Mouse (Mus musculus): ENCODE measurements at regions not wholly inside any gene's neighbourhood (a gene's known extent, or its start where the extent isn't known, plus 50 kb on each side); places are given as distances from the start of the nearest gene placed in this dataset.

DNA sequence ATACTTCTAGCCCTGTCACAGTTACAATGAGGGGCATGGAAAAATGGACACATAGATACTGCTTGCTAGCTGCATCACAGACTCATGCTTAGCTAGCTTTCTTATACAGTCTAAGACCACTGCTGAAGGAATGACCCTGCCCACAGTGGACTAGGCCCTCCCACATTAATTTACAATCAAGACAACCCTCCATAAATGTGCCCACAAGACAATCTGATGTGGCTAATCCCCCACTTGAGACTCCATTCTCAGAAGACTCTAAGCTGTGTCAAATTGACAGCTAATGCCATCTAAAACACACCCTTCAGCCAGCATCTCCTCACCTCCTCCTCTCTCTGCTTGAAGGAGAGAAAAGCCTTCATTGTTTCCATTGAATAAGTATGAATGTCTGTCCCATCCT lies 107.8 kb downstream of the 3110018I06Rik start:
- Histone ChIP-seq H3K27ac (no peak overlapping the region), H3K4me1 (no peaks in the 10 kb centered on the region)
- ATAC-seq (ENCODE audit: insufficient number of reproducible peaks, insufficient read depth, low FRiP score, low TSS enrichment), result no peak

DNA sequence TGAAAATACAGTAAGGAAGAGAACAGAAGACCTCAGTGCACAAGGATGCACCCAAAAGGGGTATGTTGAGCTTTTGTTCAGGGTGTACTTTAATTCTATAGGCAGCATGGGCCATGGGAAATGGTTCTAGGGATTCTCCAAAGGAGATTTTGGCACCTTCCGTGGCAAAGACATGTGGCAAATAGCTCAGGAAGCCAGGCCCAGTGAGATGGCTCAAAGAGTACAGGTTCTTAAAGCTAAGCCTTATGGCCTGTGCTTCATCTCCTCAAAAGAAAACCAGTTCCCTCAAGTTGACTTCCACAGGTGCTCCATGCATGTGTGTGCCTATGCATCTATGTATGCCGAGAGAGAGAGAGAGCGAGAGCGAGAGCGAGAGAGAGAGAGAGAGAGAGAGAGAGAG lies 112.1 kb downstream of the 3110018I06Rik start:
- H3K27ac ChIP-seq, result no peak overlapping the region
- H3K9me3 ChIP-seq, result no peaks in the 10 kb centered on the region
- no peak overlapping the region for H3K4me3 ChIP-seq
- H3K4me1 ChIP-seq, result no peaks in the 10 kb centered on the region
- no peaks in the 10 kb centered on the region for H3K27me3 ChIP-seq
- no peak for ATAC-seq (ENCODE audit: insufficient number of reproducible peaks, insufficient read depth, low FRiP score, low TSS enrichment)
- no peaks in the 10 kb centered on the region for H3K36me3 ChIP-seq
- H3K4me2 ChIP-seq (replicated peaks), result no peak overlapping the region
- H3K9ac ChIP-seq, result no peak overlapping the region
- 94% methylated on average over 5 of the region's 5 CpGs for WGBS

More for the DNA sequence above, 107.8 kb downstream of the 3110018I06Rik start:
- Histone ChIP-seq H3K36me3 (no peaks in the 10 kb centered on the region), H3K27me3 (no peaks in the 10 kb centered on the region), H3K9me3 (no peaks in the 10 kb centered on the region), H3K4me3 (no peak overlapping the region), H3K9ac (no peak overlapping the region), H3K4me2 (replicated peaks) (no peak overlapping the region)

DNA sequence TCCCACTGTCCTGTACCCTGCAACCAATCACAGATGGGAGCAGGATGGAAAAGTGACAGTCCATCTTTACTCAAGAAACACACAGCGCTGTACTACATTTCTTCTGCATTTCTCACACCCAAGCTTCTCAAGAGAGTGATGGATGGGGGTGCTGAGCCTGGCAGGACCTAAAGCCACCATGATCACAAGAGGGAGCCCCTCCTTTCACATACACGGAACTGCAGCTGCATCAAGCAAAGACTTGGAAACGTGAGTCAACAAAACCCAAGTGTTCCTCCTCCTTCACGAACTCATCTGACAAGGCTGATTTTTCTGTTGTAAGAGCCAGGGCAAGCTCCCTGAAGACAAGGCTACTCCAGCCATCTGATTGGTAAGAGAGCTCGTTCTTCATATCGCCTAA lies 120.5 kb downstream of the 3110018I06Rik start:
- Histone ChIP-seq H3K27me3 (no peaks in the 10 kb centered on the region), H3K4me2 (replicated peaks) (no peak overlapping the region), H3K4me1 (no peaks in the 10 kb centered on the region), H3K9me3 (no peaks in the 10 kb centered on the region), H3K9ac (no peak overlapping the region), H3K27ac (no peak overlapping the region), H3K4me3 (no peak overlapping the region), H3K36me3 (no peaks in the 10 kb centered on the region)
- 72% methylated on average over 6 of the region's 6 CpGs for WGBS
- no peak for ATAC-seq (ENCODE audit: insufficient number of reproducible peaks, insufficient read depth, low FRiP score, low TSS enrichment)

GRCm38 (mm10) chr12:107609986-107610385 lies 121.6 kb downstream of the 3110018I06Rik start:
- 72% methylated on average over 4 of the region's 4 CpGs for WGBS
- ATAC-seq (ENCODE audit: insufficient number of reproducible peaks, insufficient read depth, low FRiP score, low TSS enrichment), result no peak

GRCm38 (mm10) chr12:107617212-107617994 lies 129.0 kb downstream of the 3110018I06Rik start:
- Histone ChIP-seq H3K27ac (no peak overlapping the region), H3K9me3 (no peaks in the 10 kb centered on the region), H3K4me2 (replicated peaks) (no peak overlapping the region), H3K4me3 (no peak overlapping the region), H3K27me3 (no peaks in the 10 kb centered on the region), H3K36me3 (no peaks in the 10 kb centered on the region), H3K9ac (no peak overlapping the region), H3K4me1 (no peaks in the 10 kb centered on the region)
- 72% methylated on average over 16 of the region's 16 CpGs for WGBS
- no peak for ATAC-seq (ENCODE audit: insufficient number of reproducible peaks, insufficient read depth, low FRiP score, low TSS enrichment)

More at GRCm38 (mm10) chr12:107609986-107610385, 121.6 kb downstream of the 3110018I06Rik start:
- Histone ChIP-seq H3K27ac (no peak overlapping the region), H3K4me2 (replicated peaks) (no peak overlapping the region), H3K36me3 (no peaks in the 10 kb centered on the region), H3K27me3 (no peaks in the 10 kb centered on the region), H3K4me1 (no peaks in the 10 kb centered on the region), H3K4me3 (no peak overlapping the region), H3K9ac (no peak overlapping the region), H3K9me3 (no peaks in the 10 kb centered on the region)

DNA sequence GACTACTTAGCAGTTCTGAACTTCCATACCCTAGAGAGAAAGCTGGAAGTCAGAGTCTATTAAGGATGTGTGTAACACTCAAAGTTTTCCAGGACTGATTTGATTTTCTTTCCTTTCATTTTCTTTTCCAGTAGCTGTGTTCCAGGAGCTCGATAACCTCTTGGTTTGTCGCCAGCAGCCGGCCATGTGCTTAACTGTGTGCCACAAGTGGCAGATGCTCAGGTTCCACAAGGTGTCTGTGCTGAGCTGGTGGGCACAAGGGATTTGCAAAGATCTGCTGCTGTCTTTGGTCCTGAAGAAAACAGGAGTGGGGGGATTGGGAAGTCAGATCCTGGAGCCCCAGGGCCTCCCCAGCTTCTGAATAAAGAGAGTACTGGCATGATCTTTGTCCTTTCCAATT lies 136.0 kb downstream of the 3110018I06Rik start:
- no peak for ATAC-seq (ENCODE audit: insufficient number of reproducible peaks, insufficient read depth, low FRiP score, low TSS enrichment)
- 60% methylated on average over 3 of the region's 3 CpGs for WGBS
- H3K9me3 ChIP-seq, result no peaks in the 10 kb centered on the region
- H3K36me3 ChIP-seq, result no peaks in the 10 kb centered on the region
- H3K4me3 ChIP-seq, result no peak overlapping the region
- no peaks in the 10 kb centered on the region for H3K4me1 ChIP-seq
- no peak overlapping the region for H3K9ac ChIP-seq
- no peak overlapping the region for H3K4me2 ChIP-seq (replicated peaks)
- H3K27me3 ChIP-seq, result no peaks in the 10 kb centered on the region
- H3K27ac ChIP-seq, result no peak overlapping the region

DNA sequence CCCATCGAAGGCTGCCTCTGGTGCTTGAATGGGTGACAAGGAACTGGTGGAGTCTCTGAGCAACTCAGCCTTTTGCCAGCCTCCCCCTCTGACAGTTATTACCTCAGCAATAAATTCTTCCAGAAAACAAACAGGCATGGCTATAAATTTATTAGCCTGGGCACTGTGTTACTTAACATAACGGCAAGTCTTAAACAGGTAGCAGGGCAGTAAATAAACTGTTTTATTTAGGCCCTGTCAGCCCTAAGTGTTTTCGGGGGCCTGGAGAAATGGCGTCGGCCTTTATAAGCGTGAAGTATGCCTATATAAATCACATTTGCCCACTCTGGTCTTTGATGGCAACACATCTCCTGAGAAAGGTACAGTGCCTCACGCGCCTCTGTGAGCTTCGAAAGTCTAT lies 159.6 kb downstream of the 3110018I06Rik start:
- Histone ChIP-seq H3K27me3 (no peaks in the 10 kb centered on the region), H3K36me3 (no peaks in the 10 kb centered on the region), H3K4me3 (no peak overlapping the region), H3K9me3 (no peaks in the 10 kb centered on the region), H3K27ac (no peak overlapping the region), H3K4me2 (replicated peaks) (no peak overlapping the region), H3K9ac (no peak overlapping the region), H3K4me1 (peaks cover 10% of the 10 kb centered on the region)
- no peak for ATAC-seq (ENCODE audit: insufficient number of reproducible peaks, insufficient read depth, low FRiP score, low TSS enrichment)
- 89% methylated on average over 9 of the region's 9 CpGs for WGBS

- Histone ChIP-seq H3K4me3 (no peak overlapping the region), H3K4me2 (replicated peaks) (no peak overlapping the region), H3K9me3 (no peaks in the 10 kb centered on the region), H3K9ac (no peak overlapping the region), H3K27me3 (no peaks in the 10 kb centered on the region), H3K27ac (peak overlapping the region; percentile 71; the same call in 1 of the 2 replicates), H3K36me3 (no peaks in the 10 kb centered on the region), H3K4me1 (peaks cover 37% of the 10 kb centered on the region)
- 22% methylated on average over 3 of the region's 3 CpGs for WGBS
- no peak for ATAC-seq (ENCODE audit: insufficient number of reproducible peaks, insufficient read depth, low FRiP score, low TSS enrichment)
Observed at GRCm38 (mm10) chr12:107652126-107652728, 163.8 kb downstream of the 3110018I06Rik start.

GRCm38 (mm10) chr12:107653131-107653530 lies 164.7 kb downstream of the 3110018I06Rik start:
- H3K9me3 ChIP-seq, result no peaks in the 10 kb centered on the region
- H3K27ac ChIP-seq, result peak overlapping the region; percentile 71
- H3K4me1 ChIP-seq, result peaks cover 46% of the 10 kb centered on the region
- H3K4me2 ChIP-seq (replicated peaks), result peak overlapping the region; percentile 20; the same call in 1 of the 2 replicates
- H3K4me3 ChIP-seq, result no peak overlapping the region
- 15% methylated on average over 7 of the region's 7 CpGs for WGBS
- ATAC-seq (ENCODE audit: insufficient number of reproducible peaks, insufficient read depth, low FRiP score, low TSS enrichment), result peak; percentile 68; the same call in 1 of the 2 replicates
- no peaks in the 10 kb centered on the region for H3K36me3 ChIP-seq
- no peaks in the 10 kb centered on the region for H3K27me3 ChIP-seq
- H3K9ac ChIP-seq, result no peak overlapping the region; the same call in 1 of the 2 replicates

- no peaks in the 10 kb centered on the region for H3K36me3 ChIP-seq
- no peaks in the 10 kb centered on the region for H3K27me3 ChIP-seq
- peaks cover 48% of the 10 kb centered on the region for H3K4me1 ChIP-seq
- H3K9me3 ChIP-seq, result no peaks in the 10 kb centered on the region
- 29% methylated on average over 5 of the region's 5 CpGs for WGBS
- ATAC-seq (ENCODE audit: insufficient number of reproducible peaks, insufficient read depth, low FRiP score, low TSS enrichment), result no peak
- H3K4me3 ChIP-seq, result no peak overlapping the region
- 0 out of 2 replicates have a peak overlapping the region, but pooled peaks have one; percentile 11 for H3K4me2 ChIP-seq (replicated peaks)
- peak overlapping the region; percentile 17; the same call in 1 of the 2 replicates for H3K27ac ChIP-seq
- no peak overlapping the region for H3K9ac ChIP-seq
Observed at GRCm38 (mm10) chr12:107656846-107657245, 168.4 kb downstream of the 3110018I06Rik start.

- H3K27me3 ChIP-seq, result no peaks in the 10 kb centered on the region
- no peak for ATAC-seq (ENCODE audit: insufficient number of reproducible peaks, insufficient read depth, low FRiP score, low TSS enrichment)
- peak overlapping the region; percentile 11; the same call in 1 of the 2 replicates for H3K27ac ChIP-seq
- H3K9me3 ChIP-seq, result no peaks in the 10 kb centered on the region
- H3K9ac ChIP-seq, result no peak overlapping the region
- H3K4me1 ChIP-seq, result peaks cover 45% of the 10 kb centered on the region
- 80% methylated on average over 12 of the region's 12 CpGs for WGBS
- H3K4me3 ChIP-seq, result no peak overlapping the region
- H3K36me3 ChIP-seq, result no peaks in the 10 kb centered on the region
- H3K4me2 ChIP-seq (replicated peaks), result no peak overlapping the region
Observed at GRCm38 (mm10) chr12:107658241-107658640, 169.8 kb downstream of the 3110018I06Rik start.

DNA sequence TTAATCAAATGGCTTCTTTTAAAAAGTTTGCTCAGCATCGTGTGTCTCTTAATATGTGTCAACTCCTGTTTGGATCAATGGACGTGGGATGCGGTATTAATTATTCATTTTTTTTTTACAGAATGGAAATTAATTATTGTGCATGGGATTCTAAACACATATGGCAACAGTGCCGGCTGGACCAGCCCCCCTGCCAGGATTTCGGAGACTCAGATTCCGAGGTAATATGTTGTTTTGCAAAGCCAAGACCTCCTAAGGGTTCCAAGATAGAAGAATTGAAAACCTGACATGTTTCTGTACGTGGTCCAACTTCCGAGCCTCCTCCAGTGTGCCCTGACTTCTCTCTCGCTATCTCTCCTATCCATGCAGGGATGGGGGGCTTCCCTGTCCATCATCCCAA lies 170.4 kb downstream of the 3110018I06Rik start:
- no peak overlapping the region for H3K27ac ChIP-seq
- no peak overlapping the region for H3K9ac ChIP-seq
- H3K4me2 ChIP-seq (replicated peaks), result no peak overlapping the region
- H3K27me3 ChIP-seq, result no peaks in the 10 kb centered on the region
- H3K4me1 ChIP-seq, result peaks cover 41% of the 10 kb centered on the region
- H3K9me3 ChIP-seq, result no peaks in the 10 kb centered on the region
- H3K4me3 ChIP-seq, result no peak overlapping the region
- WGBS, result 76% methylated on average over 9 of the region's 9 CpGs
- ATAC-seq (ENCODE audit: insufficient number of reproducible peaks, insufficient read depth, low FRiP score, low TSS enrichment), result no peak
- no peaks in the 10 kb centered on the region for H3K36me3 ChIP-seq

All from embryonic facial prominence, embryonic 12.5 days (tissue).